In the genomic region with DNA sequence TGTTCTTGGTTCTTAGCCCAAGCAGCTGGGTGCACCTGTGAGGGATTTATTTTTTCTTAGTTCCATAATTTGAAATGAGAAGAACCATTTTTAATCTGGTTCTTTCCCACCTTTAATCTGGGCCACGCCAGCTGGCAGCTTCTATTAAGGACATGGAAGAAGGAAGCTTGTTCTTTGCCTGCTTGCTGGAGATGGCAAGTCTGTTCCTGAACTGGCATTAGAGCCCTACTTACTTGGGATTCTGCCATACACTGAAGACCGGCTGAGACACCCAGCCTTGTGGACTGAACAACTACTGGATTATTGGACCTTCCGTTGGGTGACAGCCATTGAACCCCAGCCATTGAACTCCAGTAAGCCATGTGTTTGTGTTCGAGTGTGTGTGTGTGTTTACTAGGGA, we compare ENCODE assay signal across 8 mouse cellular contexts. TPM values are rescaled to one million over a fixed set of nuclear protein-coding genes. Genes with fewer than 3 reads are reported as not detected.
DNase-seq lines count a peak whose midpoint lies in the region; ATAC-seq lines count a peak whose summit lies in the region.

No protein-coding gene starts in this region.

- H3K4me2 ChIP-seq in hindbrain, embryonic 13.5 days: peak overlapping the region; percentile 86; the same call in 1 of the 2 replicates
- H3K4me2 ChIP-seq in hindbrain, embryonic 11.5 days (replicated peaks; ENCODE audit: low read depth, low read length): no peak overlapping the region
- peak overlapping the region; percentile 63 for H3K4me2 ChIP-seq in forebrain, embryonic 14.5 days (ENCODE audit: low read length)
- peak overlapping the region; percentile 5 for H3K4me2 ChIP-seq in midbrain, embryonic 11.5 days

- H3K27ac ChIP-seq in hindbrain, embryonic 13.5 days: no peak overlapping the region
- H3K27ac ChIP-seq in hindbrain, embryonic 11.5 days (ENCODE audit: low read depth, low read length): no peak overlapping the region
- no peak overlapping the region for H3K27ac ChIP-seq in forebrain, embryonic 14.5 days (ENCODE audit: low read depth, low read length)
- H3K27ac ChIP-seq in midbrain, embryonic 11.5 days (ENCODE audit: low read depth, low read length): no peak overlapping the region

- 95% methylated on average over 4 of the region's 4 CpGs for WGBS in hindbrain, embryonic 13.5 days
- WGBS in hindbrain, embryonic 11.5 days: 90% methylated on average over 4 of the region's 4 CpGs
- WGBS in forebrain, embryonic 14.5 days: 84% methylated on average over 4 of the region's 4 CpGs
- 89% methylated on average over 4 of the region's 4 CpGs for WGBS in midbrain, embryonic 11.5 days

- no peaks in the 10 kb centered on the region for H3K9me3 ChIP-seq in hindbrain, embryonic 13.5 days
- no peaks in the 10 kb centered on the region for H3K9me3 ChIP-seq in hindbrain, embryonic 11.5 days (ENCODE audit: control insufficient read depth, low read length)
- H3K9me3 ChIP-seq in forebrain, embryonic 14.5 days (replicated peaks; ENCODE audit: control insufficient read depth, low read length): no peaks in the 10 kb centered on the region
- H3K9me3 ChIP-seq in midbrain, embryonic 11.5 days (ENCODE audit: control insufficient read depth, low read length): no peaks in the 10 kb centered on the region

- H3K9ac ChIP-seq in hindbrain, embryonic 13.5 days: no peak overlapping the region
- no peak overlapping the region for H3K9ac ChIP-seq in hindbrain, embryonic 11.5 days (ENCODE audit: low read depth, low read length)
- H3K9ac ChIP-seq in forebrain, embryonic 14.5 days (ENCODE audit: low read length): peak overlapping the region; percentile 17; the same call in 1 of the 2 replicates
- no peak overlapping the region for H3K9ac ChIP-seq in midbrain, embryonic 11.5 days (ENCODE audit: low read length)

- H3K36me3 ChIP-seq in hindbrain, embryonic 13.5 days: no peaks in the 10 kb centered on the region
- no peaks in the 10 kb centered on the region for H3K36me3 ChIP-seq in hindbrain, embryonic 11.5 days (ENCODE audit: control insufficient read depth, insufficient read depth, low read length)
- H3K36me3 ChIP-seq in forebrain, embryonic 14.5 days (ENCODE audit: control insufficient read depth, insufficient read depth, low read length): no peaks in the 10 kb centered on the region
- H3K36me3 ChIP-seq in midbrain, embryonic 11.5 days (ENCODE audit: control insufficient read depth, insufficient read depth, low read length): no peaks in the 10 kb centered on the region

- no peaks in the 10 kb centered on the region for H3K27me3 ChIP-seq in hindbrain, embryonic 13.5 days
- no peaks in the 10 kb centered on the region for H3K27me3 ChIP-seq in hindbrain, embryonic 11.5 days (ENCODE audit: control insufficient read depth, insufficient read depth, low read length)
- no peaks in the 10 kb centered on the region for H3K27me3 ChIP-seq in forebrain, embryonic 14.5 days (replicated peaks; ENCODE audit: control insufficient read depth, insufficient read depth, low read length)
- H3K27me3 ChIP-seq in midbrain, embryonic 11.5 days (ENCODE audit: control insufficient read depth, insufficient read depth, low read length): no peaks in the 10 kb centered on the region

- no peak overlapping the region for H3K4me3 ChIP-seq in hindbrain, embryonic 13.5 days
- H3K4me3 ChIP-seq in hindbrain, embryonic 11.5 days (ENCODE audit: low read depth, low read length): no peak overlapping the region
- no peak overlapping the region for H3K4me3 ChIP-seq in forebrain, embryonic 14.5 days (ENCODE audit: low read depth, low read length)
- H3K4me3 ChIP-seq in midbrain, embryonic 11.5 days (ENCODE audit: low read depth, low read length): no peak overlapping the region

- H3K4me1 ChIP-seq in hindbrain, embryonic 13.5 days (replicated peaks): peaks cover 45% of the 10 kb centered on the region
- H3K4me1 ChIP-seq in hindbrain, embryonic 11.5 days (replicated peaks; ENCODE audit: control insufficient read depth, insufficient read depth, low read length): peaks cover 6% of the 10 kb centered on the region
- H3K4me1 ChIP-seq in forebrain, embryonic 14.5 days (ENCODE audit: control insufficient read depth, insufficient read depth, low read length): peaks cover 26% of the 10 kb centered on the region
- H3K4me1 ChIP-seq in midbrain, embryonic 11.5 days (ENCODE audit: control insufficient read depth, insufficient read depth, low read length): peaks cover 26% of the 10 kb centered on the region

- no peak for ATAC-seq in hindbrain, embryonic 13.5 days (ENCODE audit: low FRiP score)
- no peak for ATAC-seq in hindbrain, embryonic 11.5 days (ENCODE audit: low FRiP score)
- ATAC-seq in forebrain, embryonic 14.5 days: no peak
- ATAC-seq in midbrain, embryonic 11.5 days (ENCODE audit: low FRiP score): no peak

- no peak for DNase-seq in hindbrain, embryonic 11.5 days (ENCODE audit: low spot score)
- peak; percentile 28 for DNase-seq in brain, adult 2 months (ENCODE audit: low read depth, low spot score)
- DNase-seq in forebrain, embryonic 14.5 days (ENCODE audit: low spot score): no peak
- DNase-seq in midbrain, embryonic 11.5 days (ENCODE audit: low spot score, missing footprints): no peak
- DNase-seq in MN1 (ENCODE audit: low spot score): no peak
- no peak for DNase-seq in Muller cell, postnatal 12 days (ENCODE audit: inconsistent ontology term)
- DNase-seq in layer of hippocampus, adult 9-10 months (ENCODE audit: low spot score): no peak

RNA-seq across cellular contexts. Expression of a gene that starts 1.9 kb away (rescaled TPM):
- polyA plus RNA-seq in hindbrain, embryonic 13.5 days (2015; fragmentation: Nextera tagmentation; extraction: Ambion mirVana): 4.3 TPM in 2 replicates
- 7.4 and 7.7 TPM in 2 replicates for polyA plus RNA-seq in hindbrain, embryonic 11.5 days (2014; fragmentation: Nextera tagmentation; extraction: Ambion mirVana)
- 11.8 and 12.5 TPM in 2 replicates for polyA plus RNA-seq in forebrain, embryonic 14.5 days (2014; fragmentation: Nextera tagmentation; extraction: Ambion mirVana)
- 14.0 and 15.0 TPM in 2 replicates for polyA plus RNA-seq in midbrain, embryonic 11.5 days (2014; fragmentation: Nextera tagmentation; extraction: Ambion mirVana)

RNA-seq across cellular contexts. Expression of a gene that starts 2.1 kb away (rescaled TPM):
- polyA plus RNA-seq in hindbrain, embryonic 13.5 days (2015; fragmentation: Nextera tagmentation; extraction: Ambion mirVana): 3.1 and 3.6 TPM in 2 replicates
- 9.6 and 12.7 TPM in 2 replicates for polyA plus RNA-seq in hindbrain, embryonic 11.5 days (2014; fragmentation: Nextera tagmentation; extraction: Ambion mirVana)
- polyA plus RNA-seq in forebrain, embryonic 14.5 days (2014; fragmentation: Nextera tagmentation; extraction: Ambion mirVana): 3.4 and 7.5 TPM in 2 replicates
- 12.7 and 16.0 TPM in 2 replicates for polyA plus RNA-seq in midbrain, embryonic 11.5 days (2014; fragmentation: Nextera tagmentation; extraction: Ambion mirVana)

RNA-seq across cellular contexts. Expression of a gene that starts 3.1 kb away (rescaled TPM):
- polyA plus RNA-seq in hindbrain, embryonic 13.5 days (2015; fragmentation: Nextera tagmentation; extraction: Ambion mirVana): 1.0 TPM in 1 of 2 replicates, not detected in the other
- polyA plus RNA-seq in hindbrain, embryonic 11.5 days (2014; fragmentation: Nextera tagmentation; extraction: Ambion mirVana): 1.4 and 3.0 TPM in 2 replicates
- polyA plus RNA-seq in forebrain, embryonic 14.5 days (2014; fragmentation: Nextera tagmentation; extraction: Ambion mirVana): 1.7 TPM in 1 of 2 replicates, not detected in the other
- polyA plus RNA-seq in midbrain, embryonic 11.5 days (2014; fragmentation: Nextera tagmentation; extraction: Ambion mirVana): 0.86 and 1.7 TPM in 2 replicates

RNA-seq across cellular contexts. Expression of a gene that starts 3.3 kb away (rescaled TPM):
- 64.0 and 65.6 TPM in 2 replicates for polyA plus RNA-seq in hindbrain, embryonic 13.5 days (2015; fragmentation: Nextera tagmentation; extraction: Ambion mirVana)
- polyA plus RNA-seq in hindbrain, embryonic 11.5 days (2014; fragmentation: Nextera tagmentation; extraction: Ambion mirVana): 73.3 and 77.6 TPM in 2 replicates
- 80.7 and 96.3 TPM in 2 replicates for polyA plus RNA-seq in forebrain, embryonic 14.5 days (2014; fragmentation: Nextera tagmentation; extraction: Ambion mirVana)
- polyA plus RNA-seq in midbrain, embryonic 11.5 days (2014; fragmentation: Nextera tagmentation; extraction: Ambion mirVana): 70.4 and 83.9 TPM in 2 replicates

RNA-seq across cellular contexts. Expression of a gene that starts 16.2 kb away (rescaled TPM):
- 4.1 and 5.3 TPM in 2 replicates for polyA plus RNA-seq in hindbrain, embryonic 13.5 days (2015; fragmentation: Nextera tagmentation; extraction: Ambion mirVana)
- polyA plus RNA-seq in hindbrain, embryonic 11.5 days (2014; fragmentation: Nextera tagmentation; extraction: Ambion mirVana): 8.4 and 10.0 TPM in 2 replicates
- polyA plus RNA-seq in forebrain, embryonic 14.5 days (2014; fragmentation: Nextera tagmentation; extraction: Ambion mirVana): 5.2 and 9.1 TPM in 2 replicates
- 10.6 and 13.8 TPM in 2 replicates for polyA plus RNA-seq in midbrain, embryonic 11.5 days (2014; fragmentation: Nextera tagmentation; extraction: Ambion mirVana)
